Mouse (Mus musculus) hindbrain, embryonic 11.5 days (tissue): ENCODE data around the gene Smim8. TPM values are rescaled to one million over a fixed set of nuclear protein-coding genes. Genes with fewer than 3 reads are reported as not detected.
A peak's percentile ranks its signal among the peaks of the same experiment; 100 is the strongest.
"Not testable (repeated sequence)": the region's sequence is repeated elsewhere in the genome, so short reads cannot be mapped to it uniquely, and the experiment has no call there.

Experiments
- ATAC-seq: fragments of 200-750 bp; cut with Nextera tagmentation; 2 replicates; pipeline ENCODE4 v1.8.0; 2017; ENCODE audit warnings: mild to moderate bottlenecking, moderate TSS enrichment, moderate library complexity; ENCODE audit not compliant: low FRiP score
- DNase-seq: peaks from one replicate; pipeline ENCODE4 v3.0.0-alpha.2; 2015; ENCODE audit warnings: low spot score
- H3K27ac ChIP-seq: fragments of 300-500 bp; sonication (generic); 2 replicates; pipeline ENCODE4 v1.5.1; 2014; ENCODE audit warnings: mild to moderate bottlenecking, low read depth, low read length
- H3K27me3 ChIP-seq: fragments of 300-500 bp; sonication (generic); 2 replicates; pipeline ENCODE4 v1.6.1; 2014; ENCODE audit warnings: mild to moderate bottlenecking, low read length, moderate library complexity, mixed read lengths; ENCODE audit not compliant: control insufficient read depth, insufficient read depth
- H3K36me3 ChIP-seq: fragments of 300-500 bp; sonication (generic); 2 replicates; pipeline ENCODE4 v1.6.1; 2014; ENCODE audit warnings: mild to moderate bottlenecking, low read length, moderate library complexity, mixed read lengths; ENCODE audit not compliant: control insufficient read depth, insufficient read depth
- H3K4me1 ChIP-seq: fragments of 300-500 bp; sonication (generic); replicated peaks from 2 replicates; pipeline ENCODE4 v1.6.1; 2014; ENCODE audit warnings: low read length, mixed read lengths; ENCODE audit not compliant: control insufficient read depth, insufficient read depth
- H3K4me2 ChIP-seq: fragments of 300-500 bp; sonication (generic); replicated peaks from 2 replicates; pipeline ENCODE4 v1.6.1; 2014; ENCODE audit warnings: mild to moderate bottlenecking, low read depth, low read length
- H3K4me3 ChIP-seq: fragments of 300-500 bp; sonication (generic); 2 replicates; pipeline ENCODE4 v1.5.1; 2014; ENCODE audit warnings: low read depth, low read length
- H3K9ac ChIP-seq: fragments of 300-500 bp; sonication (generic); 2 replicates; pipeline ENCODE4 v1.6.1; 2014; ENCODE audit warnings: low read depth, low read length
- H3K9me3 ChIP-seq: fragments of 300-500 bp; sonication (generic); 2 replicates; pipeline ENCODE4 v1.6.1; 2016; ENCODE audit warnings: low read length; ENCODE audit not compliant: control insufficient read depth
- WGBS: fragments of 180-500 bp; shearing (Covaris S2); extraction: QIAGEN DNeasy Blood & Tissue Kit; methylation state at CpG from one replicate; pipeline ENCODE4 v1.1.7; 2014; 5-methylcytosine and 5-hydroxymethylcytosine counted together
- polyA plus RNA-seq: library from polyadenylated mRNA; unstranded; fragments of >200 nt; fragmentation: Nextera tagmentation; extraction: Ambion mirVana; gene quantifications from 2 replicates; pipeline ENCODE4 v1.2.1, GENCODE M21; 2014

Gene Smim8
- polyA plus RNA-seq, 1 experiment from 2014 or later: 50.5 TPM

DNA sequence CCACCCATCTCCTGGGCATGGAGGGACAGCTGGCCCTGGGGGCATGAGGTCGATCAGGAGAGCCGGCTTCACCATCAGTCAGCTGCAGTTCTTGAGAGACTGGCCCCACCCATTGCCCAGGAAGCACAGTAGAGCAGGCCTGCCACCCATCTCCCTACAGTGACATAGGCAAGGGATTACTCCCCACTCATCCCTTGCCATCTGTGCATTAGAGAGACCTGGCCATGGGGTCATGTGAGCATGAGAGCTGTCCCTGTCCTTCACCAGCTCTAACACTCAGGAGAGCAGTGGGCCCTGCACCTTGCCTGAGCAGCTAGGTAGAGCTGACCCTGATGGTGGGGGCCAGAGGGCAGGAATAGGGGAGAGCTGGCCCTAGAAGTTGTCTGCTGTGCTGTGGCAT is 7.4 kb upstream of the Smim8 start:
- no peak for DNase-seq
- no peaks in the 10 kb centered on the region for H3K4me1 ChIP-seq
- no peak overlapping the region for H3K4me3 ChIP-seq
- no peak overlapping the region for H3K27ac ChIP-seq
- no peaks in the 10 kb centered on the region for H3K9me3 ChIP-seq
- H3K4me2 ChIP-seq: no peak overlapping the region
- ATAC-seq: no peak; the same call in 1 of the 2 replicates
- 76% methylated on average over 2 of the region's 2 CpGs for WGBS
- H3K9ac ChIP-seq: no peak overlapping the region
- no peaks in the 10 kb centered on the region for H3K27me3 ChIP-seq
- no peaks in the 10 kb centered on the region for H3K36me3 ChIP-seq

DNA sequence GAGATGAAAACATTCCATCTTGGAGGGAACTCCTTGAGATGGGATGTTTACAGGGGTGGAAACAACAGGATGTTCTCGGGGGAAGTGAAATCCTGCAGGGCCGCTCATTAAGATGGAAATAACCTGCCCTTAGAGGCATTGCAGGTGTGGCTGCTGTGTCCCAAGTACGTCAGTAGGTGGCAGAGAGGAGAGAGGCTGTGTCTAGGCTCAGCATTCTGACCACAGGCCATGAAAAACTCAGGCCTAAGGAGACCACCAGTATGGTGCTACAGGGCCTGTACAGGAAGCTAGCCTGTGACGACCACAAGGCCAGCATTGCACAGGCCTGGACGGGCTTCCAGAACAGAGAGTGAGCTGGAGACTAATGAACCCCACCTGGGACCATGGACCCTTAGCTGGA is 6.6 kb upstream of the Smim8 start:
- Histone ChIP-seq H3K27ac (no peak overlapping the region), H3K36me3 (no peaks in the 10 kb centered on the region), H3K9me3 (no peaks in the 10 kb centered on the region), H3K4me1 (no peaks in the 10 kb centered on the region), H3K4me3 (no peak overlapping the region), H3K4me2 (no peak overlapping the region), H3K9ac (no peak overlapping the region), H3K27me3 (no peaks in the 10 kb centered on the region)
- no peak for ATAC-seq
- no peak for DNase-seq
- 56% methylated on average over 5 of the region's 5 CpGs for WGBS

DNA sequence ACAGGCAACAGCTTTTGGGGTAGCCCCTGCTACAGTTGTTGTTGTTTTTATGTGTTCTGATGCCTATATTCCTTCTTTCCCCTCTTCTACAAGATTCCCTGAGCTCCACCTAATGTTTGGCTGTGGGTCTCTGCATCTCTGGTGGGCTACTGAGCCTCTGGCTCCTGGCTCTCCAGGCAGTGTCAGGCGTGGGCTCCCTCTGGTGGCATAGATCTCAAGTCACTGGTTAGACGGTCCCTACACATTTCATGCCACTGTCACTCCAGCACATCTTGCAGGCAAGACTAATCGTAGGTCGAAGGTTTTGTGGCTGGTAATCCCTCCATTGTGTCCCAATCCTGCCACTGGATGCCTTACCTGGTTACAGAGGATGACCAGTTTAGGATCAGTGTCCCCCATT is 4.5 kb upstream of the Smim8 start:
- 40% methylated on average over 4 of the region's 4 CpGs for WGBS
- no peaks in the 10 kb centered on the region for H3K4me1 ChIP-seq
- no peaks in the 10 kb centered on the region for H3K27me3 ChIP-seq
- H3K4me2 ChIP-seq: no peak overlapping the region
- H3K9me3 ChIP-seq: no peaks in the 10 kb centered on the region
- H3K4me3 ChIP-seq: no peak overlapping the region
- DNase-seq (peak; percentile 24), ATAC-seq (no peak)
- H3K36me3 ChIP-seq: no peaks in the 10 kb centered on the region
- H3K27ac ChIP-seq: no peak overlapping the region
- H3K9ac ChIP-seq: no peak overlapping the region

GRCm38 (mm10) chr4:34771652-34772371 is 6.4 kb downstream of the Smim8 start:
- no peak overlapping the region for H3K27ac ChIP-seq
- no peak overlapping the region for H3K9ac ChIP-seq
- H3K4me1 ChIP-seq: no peaks in the 10 kb centered on the region
- peak; percentile 56; the same call in 1 of the 2 replicates for ATAC-seq
- no peaks in the 10 kb centered on the region for H3K27me3 ChIP-seq
- no peak overlapping the region for H3K4me3 ChIP-seq
- no peaks in the 10 kb centered on the region for H3K9me3 ChIP-seq
- no peaks in the 10 kb centered on the region for H3K36me3 ChIP-seq
- 18% methylated on average over 8 of the region's 8 CpGs for WGBS
- no peak overlapping the region for H3K4me2 ChIP-seq
- peak; percentile 21 for DNase-seq

- Histone ChIP-seq H3K27me3 (no peaks in the 10 kb centered on the region), H3K9me3 (no peaks in the 10 kb centered on the region), H3K9ac (no peak within 1 kb of the TSS), H3K4me1 (no peaks in the 10 kb centered on the region), H3K4me3 (no peak within 1 kb of the TSS), H3K4me2 (no peak within 1 kb of the TSS), H3K36me3 (no peaks in the 10 kb centered on the region), H3K27ac (no peak within 1 kb of the TSS)
- ATAC-seq (no peak), DNase-seq (no peak)
- WGBS: 95% methylated on average over 1 of the region's 1 CpGs
These were observed 22.1 kb downstream of the Smim8 start, which contains the start of gene Gm136 for GRCm38 (mm10) chr4:34756163-34756562. Gene Gm136 (minus strand): TSS chr4:34756263.

GRCm38 (mm10) chr4:34749236-34749635 is 29.0 kb downstream of the Smim8 start:
- DNase-seq (no peak), ATAC-seq (no peak)
- H3K27me3 ChIP-seq: no peaks in the 10 kb centered on the region
- no peaks in the 10 kb centered on the region for H3K4me1 ChIP-seq
- no peaks in the 10 kb centered on the region for H3K36me3 ChIP-seq
- no peak overlapping the region for H3K4me2 ChIP-seq
- no peak overlapping the region for H3K4me3 ChIP-seq
- H3K9ac ChIP-seq: no peak overlapping the region
- H3K9me3 ChIP-seq: no peaks in the 10 kb centered on the region
- no peak overlapping the region for H3K27ac ChIP-seq
- WGBS: 70% methylated on average over 6 of the region's 6 CpGs

DNA sequence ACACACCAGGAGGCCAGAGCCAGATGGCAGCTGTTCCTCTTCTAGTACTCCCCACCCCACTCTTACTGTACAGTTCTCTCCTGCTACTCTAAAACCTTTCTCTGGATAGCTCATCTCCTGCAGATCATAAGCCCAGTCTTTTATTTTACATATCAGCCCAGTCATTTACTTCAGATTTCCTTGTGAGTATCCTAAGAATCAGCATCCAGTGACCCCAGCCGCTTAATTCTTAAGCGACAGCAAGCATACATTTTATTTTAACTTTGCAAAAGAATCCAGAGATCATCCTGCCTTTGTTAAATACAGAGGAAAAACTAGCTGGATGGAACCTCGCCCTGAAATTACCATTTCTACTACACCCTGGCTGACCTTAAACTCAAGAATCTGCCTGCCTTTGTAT is 43.8 kb downstream of the Smim8 start:
- no peak for DNase-seq
- Histone ChIP-seq H3K36me3 (no peaks in the 10 kb centered on the region), H3K4me2 (no peak overlapping the region), H3K9ac (no peak overlapping the region), H3K27ac (no peak overlapping the region), H3K9me3 (no peaks in the 10 kb centered on the region), H3K4me3 (no peak overlapping the region), H3K4me1 (no peaks in the 10 kb centered on the region), H3K27me3 (no peaks in the 10 kb centered on the region)
- 73% methylated on average over 3 of the region's 3 CpGs for WGBS
- ATAC-seq: no peak

- not testable (repeated sequence) for ATAC-seq, DNase-seq, H3K4me2 ChIP-seq, H3K27ac ChIP-seq, H3K4me1 ChIP-seq, H3K27me3 ChIP-seq, H3K4me3 ChIP-seq, H3K9ac ChIP-seq, H3K36me3 ChIP-seq, H3K9me3 ChIP-seq
- 30% methylated on average over 2 of the region's 2 CpGs for WGBS
These were observed 44.8 kb downstream of the Smim8 start for GRCm38 (mm10) chr4:34733415-34733814.

GRCm38 (mm10) chr4:34729851-34730341 is 48.3 kb downstream of the Smim8 start, which contains the start of gene Cfap206:
Gene Cfap206 (minus strand): TSS chr4:34730206.
- H3K4me3 ChIP-seq: peak within 1 kb of the TSS; percentile 49
- H3K9ac ChIP-seq: peak within 1 kb of the TSS; percentile 44; the same call in 1 of the 2 replicates
- H3K27me3 ChIP-seq: no peaks in the 10 kb centered on the region
- WGBS: 0% methylated on average over 38 of the region's 38 CpGs
- DNase-seq (peak; percentile 89), ATAC-seq (peak; percentile 97)
- peak within 1 kb of the TSS; percentile 93 for H3K4me2 ChIP-seq
- H3K4me1 ChIP-seq: no peaks in the 10 kb centered on the region
- no peaks in the 10 kb centered on the region for H3K36me3 ChIP-seq
- no peak within 1 kb of the TSS for H3K27ac ChIP-seq
- H3K9me3 ChIP-seq: no peaks in the 10 kb centered on the region
